Mouse (Mus musculus) ES-E14 (cell line): Measurements from ENCODE around the gene A330070K13Rik.

ENCODE experiments used
- CHD2 ChIP-seq: IDR thresholded peaks from 2 replicates; pipeline ENCODE4 v1.6.1; 2014; ENCODE audit warnings: mild to moderate bottlenecking, low read depth, low read length, inconsistent platforms
- ZC3H11A ChIP-seq: IDR thresholded peaks from 2 replicates; pipeline ENCODE4 v1.6.1; 2012; ENCODE audit warnings: low read depth, mild to moderate bottlenecking, inconsistent platforms, low read length, borderline replicate concordance

DNA sequence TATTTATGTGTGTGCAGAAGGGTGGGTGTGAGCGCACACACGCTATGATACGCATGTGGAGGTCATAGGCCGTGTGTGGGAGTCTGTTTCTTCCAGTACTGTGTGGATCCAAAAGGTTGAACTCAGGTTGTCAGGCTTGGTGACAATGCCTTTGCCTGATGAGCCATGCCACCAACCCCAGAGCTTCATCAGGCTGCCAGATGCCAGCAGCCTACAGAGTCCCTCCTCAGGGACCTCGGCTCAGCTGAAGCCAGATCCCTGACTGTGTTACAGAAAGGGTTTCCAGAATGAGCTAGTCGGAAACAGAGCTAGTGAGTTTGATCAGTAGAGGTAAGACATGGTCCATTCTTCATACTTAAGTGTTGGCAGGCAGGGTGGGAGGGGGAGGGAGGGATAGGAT is 10.7 kb upstream of the A330070K13Rik start:
- TF ChIP-seq CHD2 (no peak), ZC3H11A (no peak)
